15 mouse cellular contexts compared by ENCODE assay signal in genomic region chrX:87600914-87601313, GRCm38 (mm10).
DNase-seq lines count a peak whose midpoint lies in the region; ATAC-seq and TF ChIP-seq lines count a peak whose summit lies in the region.
"Had no signal": no experiment of that assay in that cellular context is flagged by ENCODE, and none has a peak within 500 bp of the region (broad histone marks: within the 10 kb centered on the region; RNA-seq: fewer than 3 reads in every experiment).

No protein-coding gene starts in this region.

- no peaks in the 10 kb centered on the region for H3K9me3 ChIP-seq in hindbrain, postnatal 0 days (ENCODE audit: low read length)
- no peaks in the 10 kb centered on the region for H3K9me3 ChIP-seq in hindbrain, embryonic 12.5 days (replicated peaks)
- H3K9me3 ChIP-seq: neural tube, embryonic 13.5 days had no signal

- H3K36me3 ChIP-seq in hindbrain, postnatal 0 days (ENCODE audit: insufficient read depth, low read length) = no peaks in the 10 kb centered on the region
- no peaks in the 10 kb centered on the region for H3K36me3 ChIP-seq in hindbrain, embryonic 12.5 days
- H3K36me3 ChIP-seq: neural tube, embryonic 13.5 days had no signal

- no peak overlapping the region for H3K27ac ChIP-seq in hindbrain, postnatal 0 days
- no peak overlapping the region for H3K27ac ChIP-seq in hindbrain, embryonic 12.5 days
- H3K27ac ChIP-seq: neural tube, embryonic 13.5 days had no signal

- no peak overlapping the region for H3K4me3 ChIP-seq in hindbrain, postnatal 0 days (ENCODE audit: low read length)
- no peak overlapping the region for H3K4me3 ChIP-seq in hindbrain, embryonic 12.5 days
- H3K4me3 ChIP-seq: neural tube, embryonic 13.5 days had no signal

- no peaks in the 10 kb centered on the region for H3K4me1 ChIP-seq in hindbrain, postnatal 0 days (ENCODE audit: insufficient read depth, low read length)
- H3K4me1 ChIP-seq in hindbrain, embryonic 12.5 days = no peaks in the 10 kb centered on the region
- H3K4me1 ChIP-seq: neural tube, embryonic 13.5 days had no signal

- DNase-seq in cerebellum, adult 9-10 months = peak; percentile 30
- DNase-seq in hindbrain, postnatal 0 days (ENCODE audit: low spot score) = peak; percentile 38
- DNase-seq in right cerebral cortex, adult 18-20 months = peak; percentile 4
- no peak for DNase-seq in right cerebral cortex, postnatal 36 days (ENCODE audit: low spot score in 2 of 2)
- peak; percentile 19 for DNase-seq in telencephalon, adult 2 months (ENCODE audit: low read depth, low spot score)
- DNase-seq in adrenal gland, postnatal 10 days = no peak
- DNase-seq: heart, adult 18-20 months; kidney, postnatal 14 days; thymus, postnatal 25 days had no signal

- no peak overlapping the region for H3K4me2 ChIP-seq in hindbrain, postnatal 0 days (ENCODE audit: low read depth, low read length)
- no peak overlapping the region for H3K4me2 ChIP-seq in hindbrain, embryonic 12.5 days (replicated peaks)
- H3K4me2 ChIP-seq: liver, embryonic 11.5 days; midbrain, embryonic 11.5 days; neural tube, embryonic 13.5 days had no signal

- no peak overlapping the region for H3K9ac ChIP-seq in hindbrain, postnatal 0 days (replicated peaks; ENCODE audit: low read length)
- H3K9ac ChIP-seq in hindbrain, embryonic 12.5 days = no peak overlapping the region
- H3K9ac ChIP-seq: neural tube, embryonic 13.5 days had no signal

- no peaks in the 10 kb centered on the region for H3K27me3 ChIP-seq in hindbrain, postnatal 0 days (ENCODE audit: insufficient read depth, low read length)
- H3K27me3 ChIP-seq in hindbrain, embryonic 12.5 days = no peaks in the 10 kb centered on the region
- H3K27me3 ChIP-seq: neural tube, embryonic 13.5 days had no signal

- no peak for ATAC-seq in cerebellum, adult (ENCODE audit: insufficient number of reproducible peaks, low FRiP score, low TSS enrichment)
- no peak for ATAC-seq in hindbrain, postnatal 0 days
- no peak for ATAC-seq in hindbrain, embryonic 12.5 days (ENCODE audit: low FRiP score)
- ATAC-seq: lung, postnatal 0 days had no signal

- TF ChIP-seq CTCF in hindbrain, postnatal 0 days (IDR thresholded peaks at IDR 0.05; ENCODE audit: low read depth) = peak; percentile 54

Comparison
In these comparisons a context has a peak if more than half of its experiments do, and no peak if none do; other contexts are left out.
1. DNase-seq: peak in cerebellum, adult 9-10 months (single experiment), hindbrain, postnatal 0 days (single experiment), right cerebral cortex, adult 18-20 months (single experiment) and telencephalon, adult 2 months (single experiment); none in right cerebral cortex, postnatal 36 days (0 of 2) and adrenal gland, postnatal 10 days (single experiment).